Mouse (Mus musculus) effector memory CD4-positive, alpha-beta T cell, adult 7 months (primary cell): ENCODE results near the gene Gm21708. TPM values are rescaled to one million over a fixed set of nuclear protein-coding genes. Genes with fewer than 3 reads are reported as not detected.

Source experiments
- polyA plus RNA-seq: library from polyadenylated mRNA; unstranded; fragments of 100-300 nt; shearing (Covaris generic); gene quantifications from one replicate; pipeline ENCODE4 v1.2.1, GENCODE M21; 2017

Gene Gm21708
- polyA plus RNA-seq: not detected

GRCm38 (mm10) chrY:3410067-3410466, at the start of gene Gm21708, which contains the start of gene Gm21704:
Gene Gm21708, minus strand, starts transcription at chrY:3410167.
Gene Gm21704, minus strand, starts transcription at chrY:3410167.

Other genes starting within 250 kb of the Gm21708 start
- gene Gm21677, start 103.7 kb downstream of the Gm21708 start, polyA plus RNA-seq: not detected
- gene Gm21693, start 64.8 kb downstream of the Gm21708 start, polyA plus RNA-seq: not detected
- not detected for gene Gm21704, start within 50 bp of the Gm21708 start, polyA plus RNA-seq